Mouse (Mus musculus) small intestine, adult 2 months (tissue): ENCODE measurements around the gene Kmt2d. TPM values are rescaled to one million over a fixed set of nuclear protein-coding genes. Genes with fewer than 3 reads are reported as not detected.

ENCODE experiments used
- H3K27ac ChIP-seq: fragments of 200-500 bp; 2 replicates; pipeline ENCODE4 v1.5.1; 2012; ENCODE audit warnings: low read depth, low read length, control low read depth, inconsistent platforms; ENCODE audit not compliant: insufficient read depth
- H3K27me3 ChIP-seq: fragments of 200-500 bp; 2 replicates; pipeline ENCODE4 v1.6.1; 2012; ENCODE audit warnings: mild to moderate bottlenecking, moderate library complexity, low read length, inconsistent platforms; ENCODE audit not compliant: control insufficient read depth, insufficient read depth
- H3K36me3 ChIP-seq: fragments of 200-500 bp; 2 replicates; pipeline ENCODE4 v1.6.1; 2012; ENCODE audit warnings: mild to moderate bottlenecking, low read length, control low read depth, inconsistent platforms; ENCODE audit not compliant: control insufficient read depth, insufficient read depth
- H3K4me1 ChIP-seq: fragments of 200-500 bp; 2 replicates; pipeline ENCODE4 v1.6.1; 2012; ENCODE audit warnings: low read length, inconsistent platforms, mixed read lengths; ENCODE audit not compliant: control insufficient read depth, insufficient read depth, insufficient read length
- H3K4me3 ChIP-seq: fragments of 200-500 bp; 2 replicates; pipeline ENCODE4 v1.5.1; 2012; ENCODE audit warnings: low read depth, mild to moderate bottlenecking, control low read depth, inconsistent platforms, low read length, moderate library complexity
- CTCF ChIP-seq: fragments of 200-500 bp; IDR thresholded peaks from 2 replicates; pipeline ENCODE4 v1.5.1; 2012; ENCODE audit warnings: low read depth, mild to moderate bottlenecking, control low read depth, inconsistent platforms, low read length, moderate library complexity, mixed read lengths; ENCODE audit not compliant: insufficient replicate concordance, insufficient read length; ENCODE audit errors: extremely low read depth
- POLR2A ChIP-seq: fragments of 200-500 bp; IDR thresholded peaks from 2 replicates; pipeline ENCODE4 v1.6.1; 2012; ENCODE audit warnings: low read depth, mild to moderate bottlenecking, control low read depth, inconsistent platforms, low read length, moderate library complexity
- WGBS: fragments of 180-500 bp; shearing (Covaris S2); methylation state at CpG from one replicate; pipeline ENCODE4 v1.1.7; 2018; 5-methylcytosine and 5-hydroxymethylcytosine counted together
- polyA plus RNA-seq: library from polyadenylated mRNA; depleted of rRNA; stranded (reverse); fragments of >200 nt; gene quantifications from 2 replicates; pipeline ENCODE4 v1.2.3, GENCODE M21; 2012

Gene Kmt2d
- polyA plus RNA-seq, 1 experiment: 36.2 TPM

GRCm38 (mm10) chr15:98863451-98863958, 7.5 kb downstream of the Kmt2d start:
- TF ChIP-seq CTCF (no peak), POLR2A (no peak)
- H3K4me3 ChIP-seq: no peak overlapping the region
- WGBS: 84% methylated on average over 12 of the region's 12 CpGs
- H3K36me3 ChIP-seq: peaks cover 79% of the 10 kb centered on the region
- peaks cover 8% of the 10 kb centered on the region; the same call in 1 of the 2 replicates for H3K4me1 ChIP-seq
- H3K27me3 ChIP-seq: no peaks in the 10 kb centered on the region
- H3K27ac ChIP-seq: no peak overlapping the region

- Histone ChIP-seq H3K27ac (no peak overlapping the region), H3K27me3 (no peaks in the 10 kb centered on the region), H3K36me3 (peaks cover 95% of the 10 kb centered on the region), H3K4me1 (no peaks in the 10 kb centered on the region), H3K4me3 (no peak overlapping the region)
- TF ChIP-seq CTCF (no peak), POLR2A (no peak)
- 87% methylated on average over 21 of the region's 21 CpGs for whole genome bisulfite sequencing
Observed at GRCm38 (mm10) chr15:98861701-98862410, 9.1 kb downstream of the Kmt2d start.

- H3K36me3 ChIP-seq: peaks cover 95% of the 10 kb centered on the region
- no peak overlapping the region for H3K4me3 ChIP-seq
- 94% methylated on average over 18 of the region's 18 CpGs for WGBS
- H3K27me3 ChIP-seq: no peaks in the 10 kb centered on the region
- no peak for TF ChIP-seq POLR2A
- TF ChIP-seq CTCF: no peak
- no peak overlapping the region for H3K27ac ChIP-seq
- H3K4me1 ChIP-seq: no peaks in the 10 kb centered on the region
Observed at GRCm38 (mm10) chr15:98860921-98861320, 10.1 kb downstream of the Kmt2d start.

- H3K36me3 ChIP-seq: peaks cover 95% of the 10 kb centered on the region
- H3K4me1 ChIP-seq: no peaks in the 10 kb centered on the region
- WGBS: 79% methylated on average over 9 of the region's 9 CpGs
- no peak overlapping the region for H3K27ac ChIP-seq
- no peak for TF ChIP-seq CTCF
- TF ChIP-seq POLR2A: no peak
- no peak overlapping the region for H3K4me3 ChIP-seq
- H3K27me3 ChIP-seq: no peaks in the 10 kb centered on the region
Observed at GRCm38 (mm10) chr15:98859319-98860043, 11.5 kb downstream of the Kmt2d start.

GRCm38 (mm10) chr15:98854214-98854613, 16.8 kb downstream of the Kmt2d start:
- TF ChIP-seq POLR2A (no peak), CTCF (no peak)
- Histone ChIP-seq H3K4me3 (no peak overlapping the region), H3K27me3 (no peaks in the 10 kb centered on the region), H3K27ac (no peak overlapping the region), H3K4me1 (no peaks in the 10 kb centered on the region), H3K36me3 (peaks cover 95% of the 10 kb centered on the region)
- 81% methylated on average over 16 of the region's 16 CpGs for WGBS

- no peak overlapping the region for H3K27ac ChIP-seq
- no peak for TF ChIP-seq CTCF
- no peak for TF ChIP-seq POLR2A
- no peak overlapping the region for H3K4me3 ChIP-seq
- no peaks in the 10 kb centered on the region for H3K27me3 ChIP-seq
- H3K36me3 ChIP-seq: peaks cover 99% of the 10 kb centered on the region
- H3K4me1 ChIP-seq: no peaks in the 10 kb centered on the region
- WGBS: 93% methylated on average over 27 of the region's 28 CpGs
Observed at GRCm38 (mm10) chr15:98853161-98853937, 17.7 kb downstream of the Kmt2d start.

GRCm38 (mm10) chr15:98852733-98853132, 18.3 kb downstream of the Kmt2d start:
- H3K27me3 ChIP-seq: no peaks in the 10 kb centered on the region
- peaks cover 98% of the 10 kb centered on the region for H3K36me3 ChIP-seq
- no peak overlapping the region for H3K4me3 ChIP-seq
- TF ChIP-seq POLR2A (no peak), CTCF (no peak)
- no peaks in the 10 kb centered on the region for H3K4me1 ChIP-seq
- WGBS: 90% methylated on average over 9 of the region's 9 CpGs
- H3K27ac ChIP-seq: no peak overlapping the region
